Mouse (Mus musculus): ENCODE measurements around the gene Cnksr3.

The Cnksr3 gene

GRCm38 (mm10) chr10:7077971-7078370 lies 134.1 kb downstream of the Cnksr3 start:
- no peak for DNase-seq (ENCODE audit: low spot score in 2 of 2)

- no peak for DNase-seq (ENCODE audit: low spot score in 2 of 2)
Measured at GRCm38 (mm10) chr10:7077389-7077808, 134.6 kb downstream of the Cnksr3 start.

- DNase-seq (ENCODE audit: low spot score in 2 of 2) = no peak
Measured at GRCm38 (mm10) chr10:7076662-7077211, 135.3 kb downstream of the Cnksr3 start.

GRCm38 (mm10) chr10:7076201-7076600 lies 135.8 kb downstream of the Cnksr3 start:
- peak; percentile 52 to 74 for DNase-seq (ENCODE audit: low spot score in 2 of 2)

GRCm38 (mm10) chr10:7075661-7076060 lies 136.4 kb downstream of the Cnksr3 start:
- no peak for DNase-seq (ENCODE audit: low spot score in 2 of 2)

- no peak for DNase-seq (ENCODE audit: low spot score in 2 of 2)
Measured at GRCm38 (mm10) chr10:7074231-7074630, 137.8 kb downstream of the Cnksr3 start.

- no peak for DNase-seq (ENCODE audit: low spot score in 2 of 2)
Measured at GRCm38 (mm10) chr10:7070924-7071323, 141.1 kb downstream of the Cnksr3 start.

- no peak for DNase-seq (ENCODE audit: low spot score in 2 of 2)
Measured at GRCm38 (mm10) chr10:7070100-7070835, 141.8 kb downstream of the Cnksr3 start.

- no peak for DNase-seq (ENCODE audit: low spot score in 2 of 2)
Measured at GRCm38 (mm10) chr10:7069090-7069489, 142.9 kb downstream of the Cnksr3 start.
